Mouse (Mus musculus) olfactory bulb, adult 2 months (tissue): ENCODE results near the gene Golim4. TPM values are rescaled to one million over a fixed set of nuclear protein-coding genes. Genes with fewer than 3 reads are reported as not detected.
"Not testable (repeated sequence)": the region's sequence is repeated elsewhere in the genome, so short reads cannot be mapped to it uniquely, and the experiment has no call there.

ENCODE experiments used
- H3K27ac ChIP-seq: fragments of 200-500 bp; 2 replicates; pipeline ENCODE4 v1.5.1; 2012; ENCODE audit warnings: low read depth, low read length; ENCODE audit not compliant: insufficient read depth
- H3K4me1 ChIP-seq: fragments of 200-500 bp; 2 replicates; pipeline ENCODE4 v1.6.1; 2012; ENCODE audit warnings: low read length; ENCODE audit not compliant: control insufficient read depth, insufficient read depth
- H3K4me3 ChIP-seq: fragments of 200-500 bp; 2 replicates; pipeline ENCODE4 v1.5.1; 2012; ENCODE audit warnings: mild to moderate bottlenecking, low read depth, low read length, moderate library complexity; ENCODE audit not compliant: insufficient read depth
- CTCF ChIP-seq: fragments of 200-500 bp; IDR thresholded peaks from 2 replicates; pipeline ENCODE4 v1.5.1; 2012; ENCODE audit warnings: low read depth, mild to moderate bottlenecking, low read length, moderate library complexity; ENCODE audit not compliant: insufficient read depth
- POLR2A ChIP-seq: fragments of 200-500 bp; IDR thresholded peaks from 2 replicates; pipeline ENCODE4 v1.6.1; 2012; ENCODE audit warnings: mild to moderate bottlenecking, low read depth, low read length, moderate library complexity; ENCODE audit not compliant: insufficient read depth
- WGBS: fragments of 180-500 bp; shearing (Covaris S2); methylation state at CpG from one replicate; pipeline ENCODE4 v1.1.7; 2018; 5-methylcytosine and 5-hydroxymethylcytosine counted together
- polyA plus RNA-seq: library from polyadenylated mRNA; stranded (reverse); fragments of >200 nt; gene quantifications from 2 replicates; pipeline ENCODE4 v1.2.4, GENCODE M21; 2012; ENCODE audit warnings: low replicate concordance; ENCODE audit not compliant: missing spikeins, insufficient read depth, insufficient read length

The Golim4 gene
- not detected in 2 replicates for polyA plus RNA-seq

DNA sequence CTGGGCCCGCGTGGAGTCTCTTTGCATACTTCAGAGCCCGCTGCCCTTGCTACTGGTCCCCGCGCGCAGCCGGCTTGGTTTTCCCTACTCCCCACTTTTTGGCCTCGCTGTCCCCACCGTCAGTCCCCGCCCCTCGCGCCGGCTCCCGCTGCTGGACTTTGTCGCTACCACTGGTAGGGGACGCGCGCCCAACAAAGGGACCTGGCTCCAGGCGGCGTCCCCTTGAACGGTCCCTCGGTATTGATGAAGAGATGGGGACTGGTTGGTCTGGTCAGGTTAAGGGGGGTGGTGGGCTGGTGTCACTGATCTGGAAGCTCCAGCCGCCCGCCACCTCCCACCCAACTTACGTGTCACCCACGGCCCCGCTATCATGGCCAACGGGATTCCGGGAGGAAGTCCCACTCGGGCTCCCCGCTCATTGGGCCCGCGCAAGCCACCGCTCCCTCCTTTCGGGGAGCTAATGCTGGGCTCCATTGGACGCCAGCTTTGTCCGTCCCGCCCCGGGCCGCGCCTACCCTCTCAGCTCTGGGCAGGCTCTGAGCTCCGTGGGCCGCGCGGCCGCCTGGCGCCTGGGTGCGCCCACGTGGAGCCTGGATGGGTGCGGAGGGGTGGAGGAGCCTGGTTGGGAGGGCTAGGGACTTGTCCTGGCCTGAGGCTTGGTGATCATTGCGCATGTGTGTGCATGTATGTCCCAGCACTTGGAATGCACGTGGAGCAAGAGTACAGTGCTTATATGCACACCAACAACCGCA lies at the start of gene Golim4:
Golim4 (minus strand) TSS at position 399 of the 752 bp plus-strand sequence.
- peak within 1 kb of the TSS; percentile 67 for H3K4me3 ChIP-seq
- H3K4me1 ChIP-seq: peaks cover 7% of the 10 kb centered on the region
- no peak for TF ChIP-seq CTCF
- TF ChIP-seq POLR2A: 0 out of 2 replicates have a peak, but pooled peaks have one; percentile 24
- WGBS: under 1% methylated on average over 53 of the region's 53 CpGs
- H3K27ac ChIP-seq: no peak within 1 kb of the TSS; the same call in 1 of the 2 replicates

GRCm38 (mm10) chr3:76005621-76006020 lies 48.9 kb upstream of the Golim4 start:
- TF ChIP-seq CTCF (no peak), POLR2A (no peak)
- no peak overlapping the region for H3K27ac ChIP-seq
- H3K4me3 ChIP-seq: no peak overlapping the region
- no peaks in the 10 kb centered on the region for H3K4me1 ChIP-seq
- 90% methylated on average over 5 of the region's 5 CpGs for WGBS

DNA sequence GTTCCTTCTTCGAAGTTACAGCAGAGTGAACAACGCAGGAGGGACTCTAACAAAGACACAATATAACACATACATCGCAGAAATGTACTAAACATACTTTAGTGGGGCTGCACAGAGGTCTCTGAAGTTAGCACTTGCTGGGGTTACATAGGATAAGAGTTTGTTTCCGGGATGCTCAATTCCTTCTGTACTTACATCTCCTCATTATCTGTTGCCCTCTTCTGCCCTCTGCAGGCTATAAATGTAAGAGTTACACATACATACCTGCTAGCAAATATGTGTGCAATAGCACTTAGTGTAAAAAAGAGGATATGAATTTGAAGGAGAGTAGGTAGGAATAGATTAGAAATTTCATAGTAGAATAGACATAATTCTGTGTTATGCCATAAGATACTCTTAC lies 44.4 kb upstream of the Golim4 start:
- Histone ChIP-seq H3K4me1 (no peaks in the 10 kb centered on the region), H3K27ac (no peak overlapping the region), H3K4me3 (no peak overlapping the region)
- 36% methylated on average over 4 of the region's 4 CpGs for WGBS
- no peak for TF ChIP-seq POLR2A
- TF ChIP-seq CTCF: no peak

DNA sequence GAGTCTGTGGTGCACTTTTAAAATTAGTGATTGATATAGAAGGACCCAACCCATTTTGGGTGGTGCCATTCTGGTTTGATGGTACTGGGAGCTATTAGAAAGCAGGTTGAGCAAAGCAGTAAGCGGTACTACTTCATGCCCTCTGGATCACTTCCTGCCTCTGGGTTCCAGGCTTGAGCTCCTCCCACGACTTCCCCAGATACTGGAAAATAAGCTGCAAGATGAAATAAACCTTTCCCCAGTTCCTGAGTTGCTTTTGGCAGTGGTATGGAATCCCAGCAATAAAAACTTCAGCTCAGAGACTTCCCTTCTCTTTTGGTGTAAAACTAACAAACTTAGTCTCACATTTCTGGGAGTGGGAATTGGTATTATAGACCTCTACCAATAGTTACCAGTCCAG lies 43.7 kb upstream of the Golim4 start:
- no peaks in the 10 kb centered on the region for H3K4me1 ChIP-seq
- H3K4me3 ChIP-seq: no peak overlapping the region
- no peak for TF ChIP-seq POLR2A
- TF ChIP-seq CTCF: no peak
- no peak overlapping the region for H3K27ac ChIP-seq
- WGBS: 59% methylated on average over 2 of the region's 2 CpGs

GRCm38 (mm10) chr3:75981031-75981750 lies 24.4 kb upstream of the Golim4 start:
- H3K4me3 ChIP-seq, H3K4me1 ChIP-seq, H3K27ac ChIP-seq: not testable (repeated sequence)
- WGBS: 72% methylated on average over 2 of the region's 2 CpGs

GRCm38 (mm10) chr3:75962784-75963772 lies 6.3 kb upstream of the Golim4 start:
- H3K4me1 ChIP-seq: not testable (repeated sequence)

DNA sequence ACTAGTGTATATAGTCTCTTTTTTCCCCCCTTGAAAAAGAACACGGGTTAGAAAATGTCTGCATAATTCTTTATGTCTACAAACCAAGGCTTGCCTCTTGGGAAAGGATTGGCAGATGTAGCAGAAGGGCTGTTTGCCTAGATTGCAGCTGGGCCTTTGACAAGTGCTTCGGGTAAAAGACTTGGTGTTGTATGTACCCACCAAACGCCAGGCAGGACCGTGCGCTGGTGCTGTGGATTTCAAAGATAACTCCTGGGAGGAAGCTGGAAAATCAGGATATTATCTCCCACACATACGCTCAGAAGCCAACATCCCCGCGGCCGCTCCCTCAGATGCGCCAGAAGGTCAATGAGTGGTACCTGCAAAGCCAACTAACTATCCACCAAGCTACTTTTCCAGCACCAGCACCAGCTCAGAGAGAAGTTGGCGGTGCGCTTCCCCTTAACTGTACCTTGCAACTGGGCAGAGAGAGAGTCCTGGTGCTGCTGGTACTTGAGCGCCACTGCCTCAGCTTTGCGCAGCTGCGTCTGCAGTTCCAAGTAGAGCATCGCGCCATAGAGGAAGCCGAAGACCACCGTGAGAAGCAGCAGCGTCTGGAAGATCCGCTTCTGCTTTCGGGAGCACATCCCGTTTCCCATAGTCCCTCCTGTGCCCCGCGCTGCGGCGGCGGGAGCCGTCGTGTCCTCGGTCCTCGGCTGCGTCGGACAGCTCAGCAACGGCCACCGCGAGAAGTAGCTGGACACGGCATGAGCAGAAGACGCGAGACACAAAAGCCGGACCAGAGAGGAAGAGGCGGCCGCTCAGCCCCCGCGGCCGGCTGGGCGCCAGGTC lies 873 bp downstream of the Golim4 start:
- 1% methylated on average over 47 of the region's 47 CpGs for WGBS
- peak overlapping the region; percentile 67 for H3K4me3 ChIP-seq
- H3K27ac ChIP-seq: no peak overlapping the region
- H3K4me1 ChIP-seq: peaks cover 7% of the 10 kb centered on the region
- TF ChIP-seq CTCF: no peak
- no peak for TF ChIP-seq POLR2A

More at GRCm38 (mm10) chr3:75962784-75963772, 6.3 kb upstream of the Golim4 start:
- H3K4me3 ChIP-seq, H3K27ac ChIP-seq: not testable (repeated sequence)
- 86% methylated on average over 2 of the region's 2 CpGs for WGBS

- WGBS: 59% methylated on average over 3 of the region's 3 CpGs
- H3K27ac ChIP-seq: no peak overlapping the region
- TF ChIP-seq POLR2A: no peak
- no peak overlapping the region for H3K4me3 ChIP-seq
- peaks cover 7% of the 10 kb centered on the region for H3K4me1 ChIP-seq
These were observed 2.6 kb downstream of the Golim4 start for GRCm38 (mm10) chr3:75954185-75954584.
